Mouse (Mus musculus) midbrain, embryonic 15.5 days (tissue): ENCODE data around the gene Actn1. TPM values are rescaled to one million over a fixed set of nuclear protein-coding genes. Genes with fewer than 3 reads are reported as not detected.

Experiments used
- ATAC-seq: fragments of 200-750 bp; cut with Nextera tagmentation; replicated peaks from 2 replicates; pipeline ENCODE4 v1.8.0; 2017; ENCODE audit warnings: moderate TSS enrichment
- H3K27ac ChIP-seq: fragments of 300-500 bp; sonication (generic); 2 replicates; pipeline ENCODE4 v1.5.1; 2015; ENCODE audit warnings: mild to moderate bottlenecking, inconsistent platforms
- H3K27me3 ChIP-seq: fragments of 300-500 bp; sonication (generic); replicated peaks from 2 replicates; pipeline ENCODE4 v1.6.1; 2015; ENCODE audit warnings: inconsistent platforms
- H3K36me3 ChIP-seq: fragments of 300-500 bp; sonication (generic); replicated peaks from 2 replicates; pipeline ENCODE4 v1.6.1; 2015; ENCODE audit warnings: inconsistent platforms
- H3K4me1 ChIP-seq: fragments of 300-500 bp; sonication (generic); 2 replicates; pipeline ENCODE4 v1.6.1; 2015; ENCODE audit warnings: inconsistent platforms
- H3K4me2 ChIP-seq: fragments of 300-500 bp; sonication (generic); 2 replicates; pipeline ENCODE4 v1.6.1; 2015; ENCODE audit warnings: inconsistent platforms, mild to moderate bottlenecking, moderate library complexity
- H3K4me3 ChIP-seq: fragments of 300-500 bp; sonication (generic); 2 replicates; pipeline ENCODE4 v1.5.1; 2015; ENCODE audit warnings: mild to moderate bottlenecking, inconsistent platforms
- H3K9ac ChIP-seq: fragments of 300-500 bp; sonication (generic); 2 replicates; pipeline ENCODE4 v1.6.1; 2015; ENCODE audit warnings: mild to moderate bottlenecking, inconsistent platforms
- H3K9me3 ChIP-seq: fragments of 300-500 bp; sonication (generic); 2 replicates; pipeline ENCODE4 v1.6.1; 2016; ENCODE audit warnings: inconsistent platforms
- WGBS: fragments of 180-500 bp; shearing (Covaris S2); methylation state at CpG from one replicate; pipeline ENCODE4 v1.1.7; 2015; ENCODE audit warnings: mixed read lengths; 5-methylcytosine and 5-hydroxymethylcytosine counted together
- polyA plus RNA-seq: library from polyadenylated mRNA; unstranded; fragments of >200 nt; fragmentation: Nextera tagmentation; extraction: Ambion mirVana; gene quantifications from 2 replicates; pipeline ENCODE4 v1.2.1, GENCODE M21; 2015

Gene Actn1
- polyA plus RNA-seq, 1 experiment from 2014 or later, result 7.7 TPM

- H3K27ac ChIP-seq, result no peak overlapping the region
- no peaks in the 10 kb centered on the region for H3K27me3 ChIP-seq
- no peaks in the 10 kb centered on the region for H3K36me3 ChIP-seq
- H3K9me3 ChIP-seq, result no peaks in the 10 kb centered on the region
- H3K9ac ChIP-seq, result no peak overlapping the region
- no peak overlapping the region for H3K4me3 ChIP-seq
- no peak overlapping the region for H3K4me2 ChIP-seq
- WGBS, result 78% methylated on average over 10 of the region's 10 CpGs
- ATAC-seq, result no peak
- no peaks in the 10 kb centered on the region for H3K4me1 ChIP-seq
Measured at GRCm38 (mm10) chr12:80197343-80197742, 62.8 kb downstream of the Actn1 start.

- Histone ChIP-seq H3K27ac (no peak overlapping the region), H3K9ac (no peak overlapping the region), H3K4me1 (no peaks in the 10 kb centered on the region), H3K9me3 (no peaks in the 10 kb centered on the region), H3K27me3 (no peaks in the 10 kb centered on the region), H3K4me3 (no peak overlapping the region), H3K36me3 (no peaks in the 10 kb centered on the region), H3K4me2 (no peak overlapping the region)
- WGBS, result 88% methylated on average over 5 of the region's 5 CpGs
- ATAC-seq, result no peak
Measured at GRCm38 (mm10) chr12:80191806-80192205, 68.4 kb downstream of the Actn1 start.

GRCm38 (mm10) chr12:80191371-80191770 lies 68.8 kb downstream of the Actn1 start:
- Histone ChIP-seq H3K27me3 (no peaks in the 10 kb centered on the region), H3K4me1 (no peaks in the 10 kb centered on the region), H3K9me3 (no peaks in the 10 kb centered on the region), H3K36me3 (no peaks in the 10 kb centered on the region), H3K9ac (no peak overlapping the region), H3K4me2 (no peak overlapping the region), H3K4me3 (no peak overlapping the region), H3K27ac (no peak overlapping the region)
- ATAC-seq, result no peak
- 88% methylated on average over 6 of the region's 6 CpGs for WGBS

GRCm38 (mm10) chr12:80190915-80191314 lies 69.3 kb downstream of the Actn1 start:
- Histone ChIP-seq H3K36me3 (no peaks in the 10 kb centered on the region), H3K9me3 (no peaks in the 10 kb centered on the region), H3K27ac (no peak overlapping the region), H3K27me3 (no peaks in the 10 kb centered on the region), H3K9ac (no peak overlapping the region), H3K4me3 (no peak overlapping the region), H3K4me2 (no peak overlapping the region), H3K4me1 (no peaks in the 10 kb centered on the region)
- no peak for ATAC-seq
- WGBS, result 85% methylated on average over 10 of the region's 10 CpGs

- Histone ChIP-seq H3K4me2 (no peak overlapping the region), H3K9me3 (no peaks in the 10 kb centered on the region), H3K36me3 (no peaks in the 10 kb centered on the region), H3K27me3 (no peaks in the 10 kb centered on the region), H3K4me3 (no peak overlapping the region), H3K27ac (no peak overlapping the region), H3K4me1 (no peaks in the 10 kb centered on the region), H3K9ac (no peak overlapping the region)
- no peak for ATAC-seq
- WGBS, result 93% methylated on average over 5 of the region's 5 CpGs
Measured at GRCm38 (mm10) chr12:80184041-80184440, 76.1 kb downstream of the Actn1 start.

- Histone ChIP-seq H3K27me3 (no peaks in the 10 kb centered on the region), H3K4me2 (no peak overlapping the region), H3K27ac (no peak overlapping the region), H3K4me1 (no peaks in the 10 kb centered on the region), H3K9ac (no peak overlapping the region), H3K36me3 (no peaks in the 10 kb centered on the region), H3K4me3 (no peak overlapping the region), H3K9me3 (no peaks in the 10 kb centered on the region)
- ATAC-seq, result no peak
- 89% methylated on average over 2 of the region's 2 CpGs for WGBS
Measured at GRCm38 (mm10) chr12:80181831-80182230, 78.3 kb downstream of the Actn1 start.

- no peak for ATAC-seq
- 71% methylated on average over 10 of the region's 10 CpGs for WGBS
- Histone ChIP-seq H3K9ac (no peak overlapping the region), H3K27ac (no peak overlapping the region), H3K9me3 (no peaks in the 10 kb centered on the region), H3K36me3 (no peaks in the 10 kb centered on the region), H3K4me1 (no peaks in the 10 kb centered on the region), H3K4me3 (no peak overlapping the region), H3K4me2 (no peak overlapping the region), H3K27me3 (no peaks in the 10 kb centered on the region)
Measured at GRCm38 (mm10) chr12:80178035-80178434, 82.1 kb downstream of the Actn1 start.

- Histone ChIP-seq H3K27me3 (no peaks in the 10 kb centered on the region), H3K4me3 (peak overlapping the region; percentile 61), H3K9me3 (no peaks in the 10 kb centered on the region), H3K36me3 (no peaks in the 10 kb centered on the region), H3K4me2 (peak overlapping the region; percentile 36), H3K27ac (no peak overlapping the region), H3K9ac (no peak overlapping the region), H3K4me1 (peaks cover 2% of the 10 kb centered on the region; the same call in 1 of the 2 replicates)
- WGBS, result 58% methylated on average over 12 of the region's 12 CpGs
- ATAC-seq, result peak; percentile 38
Measured at GRCm38 (mm10) chr12:80168736-80169135, 91.4 kb downstream of the Actn1 start.

- peak; percentile 91 for ATAC-seq
- Histone ChIP-seq H3K27ac (peak overlapping the region; percentile 95), H3K4me3 (peak overlapping the region; percentile 61), H3K4me1 (peaks cover 2% of the 10 kb centered on the region; the same call in 1 of the 2 replicates), H3K4me2 (peak overlapping the region; percentile 36), H3K27me3 (no peaks in the 10 kb centered on the region), H3K9ac (peak overlapping the region; percentile 67), H3K36me3 (no peaks in the 10 kb centered on the region), H3K9me3 (no peaks in the 10 kb centered on the region)
- WGBS, result 16% methylated on average over 35 of the region's 35 CpGs
Measured at GRCm38 (mm10) chr12:80168178-80168686, 91.9 kb downstream of the Actn1 start.

- H3K4me2 ChIP-seq, result no peak overlapping the region
- 92% methylated on average over 3 of the region's 3 CpGs for WGBS
- H3K27ac ChIP-seq, result no peak overlapping the region
Measured at GRCm38 (mm10) chr12:80167321-80167720, 92.8 kb downstream of the Actn1 start.

GRCm38 (mm10) chr12:80166651-80167050 lies 93.5 kb downstream of the Actn1 start:
- 76% methylated on average over 4 of the region's 4 CpGs for WGBS
- Histone ChIP-seq H3K4me2 (no peak overlapping the region), H3K27me3 (no peaks in the 10 kb centered on the region), H3K9me3 (no peaks in the 10 kb centered on the region), H3K27ac (no peak overlapping the region), H3K9ac (no peak overlapping the region), H3K4me3 (no peak overlapping the region), H3K36me3 (no peaks in the 10 kb centered on the region), H3K4me1 (peaks cover 2% of the 10 kb centered on the region; the same call in 1 of the 2 replicates)
- ATAC-seq, result no peak

More at GRCm38 (mm10) chr12:80167321-80167720, 92.8 kb downstream of the Actn1 start:
- Histone ChIP-seq H3K27me3 (no peaks in the 10 kb centered on the region), H3K9ac (no peak overlapping the region), H3K36me3 (no peaks in the 10 kb centered on the region), H3K4me3 (no peak overlapping the region), H3K9me3 (no peaks in the 10 kb centered on the region), H3K4me1 (peaks cover 2% of the 10 kb centered on the region; the same call in 1 of the 2 replicates)
- ATAC-seq, result no peak

GRCm38 (mm10) chr12:80164526-80164925 lies 95.6 kb downstream of the Actn1 start:
- Histone ChIP-seq H3K4me3 (no peak overlapping the region), H3K27ac (no peak overlapping the region)
- WGBS, result 95% methylated on average over 8 of the region's 8 CpGs

GRCm38 (mm10) chr12:80162448-80162847 lies 97.7 kb downstream of the Actn1 start:
- H3K36me3 ChIP-seq, result no peaks in the 10 kb centered on the region
- H3K27me3 ChIP-seq, result no peaks in the 10 kb centered on the region
- no peaks in the 10 kb centered on the region for H3K9me3 ChIP-seq
- no peak overlapping the region for H3K4me2 ChIP-seq
- 68% methylated on average over 3 of the region's 3 CpGs for WGBS
- H3K4me3 ChIP-seq, result no peak overlapping the region
- no peak for ATAC-seq
- no peak overlapping the region for H3K27ac ChIP-seq
- H3K9ac ChIP-seq, result no peak overlapping the region
- H3K4me1 ChIP-seq, result no peaks in the 10 kb centered on the region

More at GRCm38 (mm10) chr12:80164526-80164925, 95.6 kb downstream of the Actn1 start:
- H3K9ac ChIP-seq, result no peak overlapping the region
- ATAC-seq, result no peak
- no peak overlapping the region for H3K4me2 ChIP-seq
- H3K36me3 ChIP-seq, result no peaks in the 10 kb centered on the region
- peaks cover 2% of the 10 kb centered on the region; the same call in 1 of the 2 replicates for H3K4me1 ChIP-seq
- H3K9me3 ChIP-seq, result no peaks in the 10 kb centered on the region
- no peaks in the 10 kb centered on the region for H3K27me3 ChIP-seq
